Mouse (Mus musculus) forebrain, embryonic 11.5 days (tissue): ENCODE data around the gene Dab1. TPM values are rescaled to one million over a fixed set of nuclear protein-coding genes. Genes with fewer than 3 reads are reported as not detected.

Experiments
- ATAC-seq: fragments of 200-750 bp; cut with Nextera tagmentation; replicated peaks from 2 replicates; pipeline ENCODE4 v1.8.0; 2017; ENCODE audit warnings: moderate TSS enrichment; ENCODE audit not compliant: low FRiP score
- DNase-seq: peaks from one replicate; pipeline ENCODE4 v3.0.0-alpha.2; 2017; ENCODE audit warnings: low spot score
- H3K27ac ChIP-seq: fragments of 300-500 bp; sonication (generic); 2 replicates; pipeline ENCODE4 v1.5.1; 2014; ENCODE audit warnings: low read depth, low read length
- H3K27me3 ChIP-seq: fragments of 300-500 bp; sonication (generic); 2 replicates; pipeline ENCODE4 v1.6.1; 2014; ENCODE audit warnings: mild to moderate bottlenecking, low read length, mixed read lengths; ENCODE audit not compliant: control insufficient read depth, insufficient read depth
- H3K36me3 ChIP-seq: fragments of 300-500 bp; sonication (generic); 2 replicates; pipeline ENCODE4 v1.6.1; 2014; ENCODE audit warnings: mild to moderate bottlenecking, low read length, moderate library complexity, mixed read lengths; ENCODE audit not compliant: control insufficient read depth, insufficient read depth
- H3K4me1 ChIP-seq: fragments of 300-500 bp; sonication (generic); replicated peaks from 2 replicates; pipeline ENCODE4 v1.6.1; 2014; ENCODE audit warnings: low read length, mixed read lengths; ENCODE audit not compliant: control insufficient read depth, insufficient read depth
- H3K4me2 ChIP-seq: fragments of 300-500 bp; sonication (generic); 2 replicates; pipeline ENCODE4 v1.6.1; 2014; ENCODE audit warnings: low read depth, mild to moderate bottlenecking, low read length, moderate library complexity, mixed read lengths; ENCODE audit not compliant: severe bottlenecking
- H3K4me3 ChIP-seq: fragments of 300-500 bp; sonication (generic); 2 replicates; pipeline ENCODE4 v1.5.1; 2014; ENCODE audit warnings: low read depth, low read length
- H3K9ac ChIP-seq: fragments of 300-500 bp; sonication (generic); 2 replicates; pipeline ENCODE4 v1.6.1; 2014; ENCODE audit warnings: low read length
- H3K9me3 ChIP-seq: fragments of 300-500 bp; sonication (generic); 2 replicates; pipeline ENCODE4 v1.6.1; 2016; ENCODE audit warnings: low read length, mixed read lengths; ENCODE audit not compliant: control insufficient read depth
- WGBS: fragments of 180-500 bp; shearing (Covaris S2); extraction: QIAGEN DNeasy Blood & Tissue Kit; methylation state at CpG from one replicate; pipeline ENCODE4 v1.1.7; 2014; 5-methylcytosine and 5-hydroxymethylcytosine counted together
- polyA plus RNA-seq: library from polyadenylated mRNA; unstranded; fragments of >200 nt; fragmentation: Nextera tagmentation; extraction: Ambion mirVana; gene quantifications from 2 replicates; pipeline ENCODE4 v1.2.1, GENCODE M21; 2014

Dab1 gene
- polyA plus RNA-seq, 1 experiment from 2014 or later: 51.6 TPM

DNA sequence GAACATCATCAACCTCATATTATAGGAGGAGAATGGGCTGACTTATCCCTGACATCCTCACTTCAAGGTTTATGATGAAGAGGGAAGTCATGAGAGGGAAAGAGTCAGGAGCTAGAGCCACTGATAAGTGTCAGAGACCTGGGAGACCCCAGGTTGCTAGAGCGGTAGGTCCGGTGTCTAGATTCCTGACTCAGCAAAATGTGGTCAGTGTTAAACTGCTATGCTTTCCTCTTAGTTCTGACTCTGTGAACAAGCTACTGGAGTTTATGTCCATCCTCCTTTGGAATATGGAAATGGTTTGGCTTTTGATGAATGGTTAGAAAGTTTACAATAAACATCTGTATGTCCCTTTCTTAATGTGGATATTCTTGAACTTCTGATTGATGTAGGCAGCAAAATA is 985.1 kb downstream of the Dab1 start:
- H3K4me1 ChIP-seq: peaks cover 10% of the 10 kb centered on the region; the same call in 1 of the 2 replicates
- DNase-seq (no peak), ATAC-seq (no peak)
- peaks cover 2% of the 10 kb centered on the region; the same call in 1 of the 2 replicates for H3K9me3 ChIP-seq
- 93% methylated on average over 2 of the region's 2 CpGs for WGBS
- no peak overlapping the region for H3K4me3 ChIP-seq
- no peak overlapping the region for H3K4me2 ChIP-seq
- no peaks in the 10 kb centered on the region for H3K27me3 ChIP-seq
- H3K36me3 ChIP-seq: no peaks in the 10 kb centered on the region
- H3K27ac ChIP-seq: no peak overlapping the region
- H3K9ac ChIP-seq: no peak overlapping the region

DNA sequence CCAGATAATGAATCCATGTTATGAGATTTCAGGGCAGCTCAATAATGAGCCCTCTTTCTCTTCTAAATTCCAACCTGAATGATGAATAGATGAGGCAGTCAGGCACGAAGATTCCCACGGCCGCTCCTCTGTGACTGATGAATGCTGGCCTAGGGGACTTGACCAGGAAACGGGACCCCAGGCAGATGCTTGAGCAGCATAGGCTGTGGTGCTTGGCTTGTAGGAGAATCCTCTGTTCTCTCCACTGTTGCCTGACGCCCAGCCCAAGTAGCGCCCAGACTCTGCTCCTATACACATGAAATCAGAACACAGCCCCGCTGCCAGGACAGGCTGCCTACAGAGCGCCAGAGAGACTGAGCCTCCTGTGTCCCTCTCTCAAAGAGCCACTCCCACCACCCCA is 987.7 kb downstream of the Dab1 start:
- 12% methylated on average over 8 of the region's 8 CpGs for WGBS
- Histone ChIP-seq H3K4me3 (no peak overlapping the region), H3K9ac (0 out of 2 replicates have a peak overlapping the region, but pooled peaks have one; percentile 17), H3K27me3 (no peaks in the 10 kb centered on the region), H3K36me3 (no peaks in the 10 kb centered on the region), H3K27ac (peak overlapping the region; percentile 68), H3K4me2 (no peak overlapping the region), H3K4me1 (peaks cover 10% of the 10 kb centered on the region; the same call in 1 of the 2 replicates), H3K9me3 (peaks cover 2% of the 10 kb centered on the region; the same call in 1 of the 2 replicates)
- DNase-seq (peak; percentile 72), ATAC-seq (peak; percentile 74)

DNA sequence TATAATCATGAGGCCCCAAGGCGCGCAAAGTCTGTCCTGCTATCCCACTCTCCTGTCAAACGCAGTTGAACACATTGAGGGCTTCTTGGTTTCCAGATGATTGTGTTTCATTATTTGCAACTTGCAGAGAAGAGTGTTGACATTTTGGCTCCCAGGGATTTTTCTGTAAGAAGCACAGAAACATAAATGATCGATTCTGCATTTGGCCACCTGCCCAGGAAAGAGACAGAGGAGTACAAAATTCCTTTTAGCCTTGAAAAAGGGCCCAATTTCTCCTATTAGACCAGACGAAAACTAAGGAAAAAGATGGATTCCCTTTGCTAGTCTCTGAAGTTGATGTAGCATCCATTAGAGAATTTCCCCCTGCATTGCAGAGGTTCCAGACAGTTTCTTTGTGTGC is 988.5 kb downstream of the Dab1 start:
- Histone ChIP-seq H3K27me3 (no peaks in the 10 kb centered on the region), H3K9me3 (no peaks in the 10 kb centered on the region), H3K4me2 (no peak overlapping the region), H3K4me1 (peaks cover 10% of the 10 kb centered on the region; the same call in 1 of the 2 replicates), H3K4me3 (no peak overlapping the region), H3K9ac (no peak overlapping the region), H3K27ac (peak overlapping the region; percentile 68; the same call in 1 of the 2 replicates), H3K36me3 (no peaks in the 10 kb centered on the region)
- ATAC-seq (no peak), DNase-seq (no peak)
- 81% methylated on average over 5 of the region's 5 CpGs for WGBS

DNA sequence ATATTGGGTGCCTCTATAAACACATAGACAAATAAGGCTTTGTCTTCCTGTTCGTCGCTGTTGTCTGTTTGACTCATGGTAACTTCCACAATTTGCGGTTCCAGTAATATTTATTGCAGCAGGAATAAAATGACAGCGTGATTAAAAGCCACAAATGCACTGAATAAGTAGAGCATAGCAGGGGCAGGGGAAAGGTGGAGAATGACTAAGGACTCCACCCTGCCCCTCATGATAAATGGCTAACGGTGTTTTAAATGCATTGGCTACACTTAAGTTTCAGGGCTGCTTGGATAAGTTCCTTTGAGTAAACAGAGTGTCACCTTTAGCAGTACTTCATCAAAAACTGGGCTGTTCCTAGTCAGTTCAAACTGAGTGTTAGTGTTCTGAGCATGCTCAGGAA is 1000.3 kb downstream of the Dab1 start:
- H3K27ac ChIP-seq: no peak overlapping the region
- no peaks in the 10 kb centered on the region for H3K27me3 ChIP-seq
- no peaks in the 10 kb centered on the region for H3K36me3 ChIP-seq
- WGBS: 93% methylated on average over 5 of the region's 5 CpGs
- H3K9ac ChIP-seq: no peak overlapping the region
- DNase-seq (no peak), ATAC-seq (no peak)
- H3K4me2 ChIP-seq: no peak overlapping the region
- no peak overlapping the region for H3K4me3 ChIP-seq
- no peaks in the 10 kb centered on the region for H3K4me1 ChIP-seq
- H3K9me3 ChIP-seq: no peaks in the 10 kb centered on the region

DNA sequence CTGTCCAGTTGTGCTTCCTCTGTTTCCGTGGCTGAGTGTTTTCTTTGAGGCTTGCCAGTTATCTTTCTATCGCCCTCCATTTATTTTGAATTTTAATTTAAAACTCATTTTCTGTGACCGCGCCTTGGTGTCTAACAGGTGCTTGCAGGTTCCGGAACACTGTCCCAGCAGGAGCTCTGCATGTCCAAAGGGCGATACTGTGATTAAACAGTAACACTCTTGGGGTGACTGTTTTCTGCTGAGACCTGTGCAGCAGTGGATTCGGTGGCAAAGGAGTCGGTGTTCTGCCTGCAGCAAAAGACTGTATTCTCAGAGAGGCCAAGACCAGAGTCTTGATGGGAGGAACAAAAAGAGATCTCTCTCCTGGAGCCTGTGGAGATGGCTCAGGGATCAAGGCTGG is 1006.2 kb downstream of the Dab1 start:
- no peaks in the 10 kb centered on the region for H3K27me3 ChIP-seq
- no peak overlapping the region for H3K9ac ChIP-seq
- WGBS: 89% methylated on average over 8 of the region's 8 CpGs
- no peaks in the 10 kb centered on the region for H3K36me3 ChIP-seq
- DNase-seq (no peak), ATAC-seq (no peak)
- H3K4me2 ChIP-seq: no peak overlapping the region
- no peaks in the 10 kb centered on the region for H3K4me1 ChIP-seq
- no peaks in the 10 kb centered on the region for H3K9me3 ChIP-seq
- no peak overlapping the region for H3K4me3 ChIP-seq
- no peak overlapping the region for H3K27ac ChIP-seq

DNA sequence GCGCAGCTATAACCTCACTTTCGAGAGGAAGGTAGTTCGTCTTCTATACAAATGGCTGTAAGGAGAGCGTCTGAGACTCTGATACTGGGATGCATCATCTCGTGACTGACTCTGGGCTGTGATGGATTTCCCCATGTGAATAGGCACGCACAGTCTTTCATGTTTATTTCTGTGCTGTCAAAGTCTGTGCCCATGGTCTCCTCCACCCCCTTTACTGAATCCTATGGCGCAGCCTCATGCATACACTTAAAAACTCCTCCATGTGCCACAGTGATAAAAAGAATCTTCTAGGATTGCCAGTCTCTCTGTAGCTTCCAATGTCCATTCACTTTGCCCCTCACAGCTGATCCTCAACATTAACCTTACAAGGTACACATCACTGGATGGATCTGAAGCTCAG is 1009.5 kb downstream of the Dab1 start:
- DNase-seq: no peak
- H3K36me3 ChIP-seq: no peaks in the 10 kb centered on the region
- H3K9ac ChIP-seq: no peak overlapping the region
- WGBS: 93% methylated on average over 7 of the region's 7 CpGs
- H3K9me3 ChIP-seq: no peaks in the 10 kb centered on the region
- H3K27me3 ChIP-seq: no peaks in the 10 kb centered on the region
- no peak for ATAC-seq
- H3K27ac ChIP-seq: no peak overlapping the region
- 0 out of 2 replicates have a peak, but pooled peaks cover 1% of the 10 kb centered on the region for H3K4me1 ChIP-seq
- no peak overlapping the region for H3K4me2 ChIP-seq
- no peak overlapping the region for H3K4me3 ChIP-seq

DNA sequence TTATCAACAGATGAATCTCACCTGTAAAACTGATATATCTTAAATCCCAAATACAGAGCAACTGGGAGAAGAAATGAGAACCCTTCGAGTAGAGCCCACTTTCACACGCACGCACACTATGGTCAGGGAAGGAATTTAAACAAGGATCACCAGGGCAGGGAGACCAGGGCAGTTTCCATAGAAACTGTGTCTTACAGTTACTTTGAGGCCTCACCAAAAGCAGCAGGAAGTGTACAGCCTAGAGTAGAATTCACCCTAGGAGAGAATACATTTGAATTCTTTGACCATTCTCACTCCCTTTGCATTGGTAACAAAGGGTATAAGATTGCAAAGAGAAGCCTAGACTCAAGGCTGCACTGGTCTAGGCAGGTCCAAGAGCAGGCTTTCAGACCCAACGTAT is 1017.9 kb downstream of the Dab1 start:
- ATAC-seq (no peak), DNase-seq (no peak)
- Histone ChIP-seq H3K36me3 (no peaks in the 10 kb centered on the region), H3K27me3 (no peaks in the 10 kb centered on the region), H3K4me3 (no peak overlapping the region), H3K4me2 (no peak overlapping the region), H3K9ac (no peak overlapping the region), H3K4me1 (peaks cover 1% of the 10 kb centered on the region; the same call in 1 of the 2 replicates), H3K9me3 (no peaks in the 10 kb centered on the region), H3K27ac (no peak overlapping the region)
- WGBS: 75% methylated on average over 4 of the region's 4 CpGs

DNA sequence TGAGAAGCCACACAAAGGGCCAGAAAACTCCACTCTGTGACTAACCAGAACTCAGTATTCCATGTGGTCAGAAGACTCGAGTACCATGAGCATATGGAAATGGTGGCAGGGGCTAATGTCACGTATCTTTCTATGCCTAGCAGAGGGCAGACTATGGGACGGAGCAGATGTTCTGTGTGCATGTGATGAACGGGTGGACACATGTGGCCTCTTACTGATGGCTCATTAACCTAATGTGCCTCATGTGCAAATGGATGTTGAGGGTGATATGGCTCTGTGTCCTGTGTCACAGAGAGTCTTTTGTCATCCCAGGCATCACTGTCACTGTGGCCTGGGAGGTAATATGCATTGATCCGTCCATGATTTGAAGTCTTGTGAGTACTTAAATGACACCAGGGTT is 1021.5 kb downstream of the Dab1 start:
- 82% methylated on average over 5 of the region's 5 CpGs for WGBS
- no peaks in the 10 kb centered on the region for H3K36me3 ChIP-seq
- H3K27me3 ChIP-seq: no peaks in the 10 kb centered on the region
- no peak for ATAC-seq
- no peak overlapping the region for H3K4me3 ChIP-seq
- H3K4me2 ChIP-seq: no peak overlapping the region
- H3K4me1 ChIP-seq: no peaks in the 10 kb centered on the region; the same call in 1 of the 2 replicates
- no peak overlapping the region for H3K9ac ChIP-seq
- DNase-seq: no peak
- H3K27ac ChIP-seq: no peak overlapping the region
- no peaks in the 10 kb centered on the region for H3K9me3 ChIP-seq

DNA sequence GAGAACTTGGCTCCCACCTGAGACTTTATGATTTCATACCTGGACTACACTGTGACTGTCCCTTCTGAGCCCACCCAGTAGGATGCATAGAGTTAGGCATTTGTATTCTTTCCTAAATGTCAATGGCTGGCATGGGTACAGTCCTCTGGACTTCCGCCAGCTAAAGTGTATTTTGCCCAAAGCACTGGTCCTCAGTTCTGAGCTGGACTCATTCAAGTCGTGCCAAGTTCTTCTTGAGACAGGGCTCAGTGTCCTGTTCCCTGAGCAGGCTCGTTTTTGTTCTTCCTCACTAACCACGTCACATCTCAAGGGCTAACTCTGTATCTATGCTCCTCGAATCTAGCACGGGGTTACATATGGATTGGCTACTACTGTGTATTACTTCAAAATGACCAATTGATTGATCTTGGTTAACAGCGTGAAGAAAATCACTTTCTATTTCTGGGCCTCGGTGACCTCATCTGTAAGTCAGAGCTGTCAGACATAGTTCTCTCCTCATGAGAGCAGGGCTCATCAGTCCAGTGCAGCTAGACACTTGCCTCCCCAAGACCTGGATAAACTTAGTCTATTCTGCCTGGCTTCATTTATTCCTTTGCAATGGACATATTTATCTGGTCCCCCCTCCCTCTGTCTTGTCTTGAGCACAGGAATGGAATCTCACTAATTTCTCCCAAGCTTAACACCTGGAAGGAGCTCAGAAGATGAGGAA is 1023.8 kb downstream of the Dab1 start:
- no peak overlapping the region for H3K9ac ChIP-seq
- H3K4me1 ChIP-seq: no peaks in the 10 kb centered on the region; the same call in 1 of the 2 replicates
- ATAC-seq (no peak), DNase-seq (no peak)
- no peak overlapping the region for H3K4me3 ChIP-seq
- H3K4me2 ChIP-seq: no peak overlapping the region
- no peaks in the 10 kb centered on the region for H3K36me3 ChIP-seq
- no peaks in the 10 kb centered on the region for H3K9me3 ChIP-seq
- no peak overlapping the region for H3K27ac ChIP-seq
- H3K27me3 ChIP-seq: no peaks in the 10 kb centered on the region
- whole genome bisulfite sequencing: 89% methylated on average over 8 of the region's 8 CpGs
